Mouse (Mus musculus): Measurements from ENCODE around the gene Nadk2.
A peak's percentile ranks its signal among the peaks of the same experiment; 100 is the strongest.

Gene Nadk2

DNA sequence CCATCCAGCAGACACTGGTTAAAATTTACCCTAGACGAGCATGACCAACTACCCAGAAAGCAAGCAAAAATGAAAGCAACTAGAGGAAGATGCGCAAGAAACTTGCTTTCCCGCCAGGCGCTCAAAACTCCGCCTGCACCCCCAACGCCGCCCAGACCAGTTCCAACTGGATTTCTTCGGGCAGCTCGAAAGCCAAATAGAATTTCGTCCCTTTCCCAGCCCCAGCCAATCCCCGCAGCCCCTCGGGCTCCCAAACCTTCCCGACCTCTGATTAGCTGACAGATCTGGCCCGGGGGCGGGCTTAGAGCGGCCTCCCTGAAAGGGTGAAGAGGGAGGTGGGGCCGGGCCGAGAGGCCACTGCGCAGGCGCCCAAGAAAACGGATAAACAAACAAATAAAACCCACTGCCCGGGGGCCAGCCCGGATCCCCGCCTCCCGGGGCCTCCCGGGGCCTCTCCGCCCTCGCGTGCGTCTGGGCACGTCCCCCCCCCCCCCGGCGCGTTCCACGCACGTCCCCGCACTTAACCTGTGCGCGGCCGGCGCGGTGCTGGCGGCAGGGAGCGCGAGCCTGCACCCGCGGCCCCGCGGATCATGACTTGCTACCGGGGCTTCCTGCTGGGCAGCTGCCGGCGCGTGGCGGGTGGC is at the start of gene Nadk2:
Nadk2 (plus strand) TSS at position 349 of the 644 bp plus-strand sequence.
- DNase-seq (ENCODE audit: low spot score in 2 of 2): peak; percentile 96 to 97

DNA sequence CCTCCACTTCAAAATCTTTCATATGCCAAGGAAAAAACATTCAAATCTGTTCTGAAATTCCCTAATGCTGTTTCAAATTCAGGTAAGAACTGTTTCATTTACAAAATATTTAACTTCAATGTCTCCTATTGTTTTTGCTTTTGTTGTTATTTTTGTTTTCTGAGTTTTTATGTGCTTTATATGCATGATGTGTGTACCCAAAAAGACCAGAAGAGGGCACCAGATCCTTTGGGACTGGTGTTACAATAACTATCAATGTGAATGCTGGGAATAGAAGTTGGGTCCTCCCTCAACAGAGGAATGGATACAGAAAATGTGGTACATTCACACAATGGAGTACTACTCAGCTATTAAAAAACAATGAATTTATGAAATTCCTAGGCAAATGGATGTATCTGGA is 15.4 kb upstream of the Nadk2 start:
- DNase-seq (ENCODE audit: low spot score in 2 of 2): no peak

DNA sequence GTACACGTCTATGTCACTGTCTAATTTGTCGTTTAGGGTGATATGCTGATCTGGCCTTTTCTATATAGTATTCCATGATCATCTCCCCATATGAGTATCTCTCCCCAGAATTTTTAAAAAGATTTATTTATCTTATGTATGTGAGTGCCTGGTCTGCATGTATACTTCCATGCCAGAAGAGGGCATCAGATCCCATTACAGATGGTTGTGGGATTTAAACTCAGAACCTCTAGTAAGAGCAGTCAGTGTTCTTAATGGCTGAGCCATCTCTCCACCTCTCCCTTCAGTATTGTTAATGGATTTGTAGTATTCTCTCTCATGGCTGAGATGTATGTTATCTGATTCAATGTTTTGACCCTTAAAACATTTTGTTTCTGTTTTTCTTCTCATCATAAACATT is 11.2 kb upstream of the Nadk2 start:
- DNase-seq (ENCODE audit: low spot score in 2 of 2): no peak

DNA sequence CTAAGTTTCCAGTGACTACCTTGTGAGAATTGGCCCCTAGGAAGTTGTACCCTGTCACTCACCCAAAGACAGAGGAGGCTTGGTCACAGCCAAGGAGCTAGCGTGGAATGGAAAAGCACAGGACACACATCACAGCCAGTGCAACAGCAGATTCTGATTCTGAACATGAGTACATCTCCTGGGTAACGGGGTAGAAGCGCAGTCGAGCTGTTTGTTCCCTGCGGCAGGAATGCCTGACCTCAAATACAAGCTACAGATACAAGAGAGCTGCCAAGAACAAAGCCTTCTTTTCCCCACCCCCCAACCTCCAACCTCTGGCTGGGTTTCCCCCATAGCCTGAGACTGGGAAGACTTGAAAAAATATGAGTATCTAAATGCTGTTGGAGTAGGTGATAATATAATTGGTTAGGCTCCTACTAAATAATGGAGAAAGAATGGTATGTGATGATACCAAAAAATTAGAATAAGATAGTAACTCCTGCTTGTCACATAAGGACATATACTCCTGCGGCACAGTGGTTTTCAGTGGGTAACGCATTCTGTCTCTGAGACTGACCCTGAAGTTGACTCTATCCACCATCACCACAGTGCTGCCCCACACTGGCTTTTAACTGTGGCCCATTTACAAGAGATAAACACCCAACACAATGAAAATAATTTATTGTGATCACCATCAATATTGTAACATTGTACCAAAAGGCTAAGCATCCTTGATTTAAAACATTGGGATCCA is 9.7 kb upstream of the Nadk2 start:
- peak in 1 of 2 experiments; percentile 49 for DNase-seq (ENCODE audit: low spot score in 2 of 2)

DNA sequence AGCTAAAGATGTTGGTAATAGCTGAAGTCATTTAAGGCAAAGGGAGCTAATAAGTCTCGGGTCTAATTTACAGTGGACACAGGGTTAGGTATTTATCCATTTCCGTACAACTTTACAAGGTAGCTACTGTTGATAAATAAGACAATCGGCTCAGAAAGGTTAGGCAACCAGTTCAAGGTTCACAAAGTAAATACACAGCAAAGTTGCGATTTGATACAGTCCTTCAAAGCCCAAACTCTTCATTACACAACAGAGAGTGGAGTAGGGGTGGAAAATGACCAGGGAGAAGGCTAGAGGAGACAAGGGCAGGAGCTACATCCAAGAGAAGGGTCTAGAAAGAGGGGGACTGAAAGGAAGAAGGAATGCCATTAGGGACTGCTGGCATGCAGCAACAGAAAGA is 2.2 kb upstream of the Nadk2 start:
- DNase-seq (ENCODE audit: low spot score in 2 of 2): no peak

DNA sequence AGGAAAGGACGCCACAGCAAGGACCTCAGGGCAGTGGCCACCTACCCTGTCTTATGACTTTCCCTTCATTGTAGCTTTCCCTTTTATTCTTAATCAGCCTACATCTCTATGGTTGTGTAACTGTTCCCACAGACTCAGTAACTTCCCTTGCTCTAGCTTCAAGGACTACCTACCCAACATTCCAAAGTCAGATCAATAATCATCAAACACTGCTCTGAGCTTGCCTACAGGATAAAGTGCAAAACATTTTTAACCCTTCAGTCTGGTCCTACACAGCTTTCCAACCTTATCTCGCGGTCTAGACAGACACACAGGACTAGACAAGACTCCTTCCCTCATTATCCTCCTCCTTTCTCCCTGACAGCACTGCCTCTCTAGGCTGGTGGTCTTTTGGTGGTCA is 707 bp upstream of the Nadk2 start:
- DNase-seq (ENCODE audit: low spot score in 2 of 2): no peak

DNA sequence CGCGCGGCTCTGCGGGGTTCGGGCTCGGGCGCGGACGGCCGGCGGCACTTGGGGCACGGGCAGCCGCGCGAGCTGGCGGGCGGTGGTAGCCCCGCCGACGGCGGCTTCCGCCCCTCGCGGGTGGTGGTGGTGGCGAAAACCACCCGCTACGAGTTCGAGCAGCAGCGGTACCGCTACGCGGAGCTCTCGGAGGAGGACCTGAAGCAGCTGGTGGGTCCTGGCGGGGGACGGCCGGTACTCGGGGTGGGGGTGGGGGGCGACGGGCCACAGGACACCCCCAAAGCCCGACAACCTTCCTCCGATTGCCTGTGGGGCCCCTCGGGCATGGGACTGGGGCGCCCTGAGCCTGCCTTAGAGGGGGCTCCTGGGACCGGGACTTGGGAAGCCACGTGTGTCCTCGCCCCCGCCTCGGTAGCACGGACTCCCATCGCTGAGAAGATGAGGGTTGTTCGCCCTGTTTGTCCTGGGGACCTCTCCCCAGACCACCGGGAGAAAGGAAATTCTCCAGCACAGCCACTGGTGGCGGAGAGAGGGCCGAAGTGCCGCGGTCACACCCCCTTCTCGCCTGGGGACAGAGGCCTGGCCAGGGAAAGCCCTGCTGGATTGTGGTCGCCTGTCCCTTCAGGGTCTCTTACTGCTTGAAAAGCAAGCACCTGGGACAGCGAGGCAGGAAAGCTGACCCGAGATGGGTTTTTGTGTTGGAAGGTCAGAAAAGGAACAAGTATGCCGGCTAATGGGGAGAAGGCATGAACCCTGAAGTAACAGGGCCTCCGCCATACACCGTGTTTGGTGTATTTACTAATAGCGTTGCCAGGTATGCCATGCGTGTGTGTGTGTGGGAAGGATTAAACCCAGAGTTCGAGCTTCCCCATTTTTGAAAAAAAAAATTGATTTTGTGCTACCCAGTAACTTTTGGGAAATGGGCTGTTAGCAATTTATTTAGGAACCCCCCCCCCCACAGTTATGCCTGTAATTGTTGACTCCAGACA is 790 bp downstream of the Nadk2 start:
- peak in 1 of 2 experiments; percentile 29 for DNase-seq (ENCODE audit: low spot score in 2 of 2)

DNA sequence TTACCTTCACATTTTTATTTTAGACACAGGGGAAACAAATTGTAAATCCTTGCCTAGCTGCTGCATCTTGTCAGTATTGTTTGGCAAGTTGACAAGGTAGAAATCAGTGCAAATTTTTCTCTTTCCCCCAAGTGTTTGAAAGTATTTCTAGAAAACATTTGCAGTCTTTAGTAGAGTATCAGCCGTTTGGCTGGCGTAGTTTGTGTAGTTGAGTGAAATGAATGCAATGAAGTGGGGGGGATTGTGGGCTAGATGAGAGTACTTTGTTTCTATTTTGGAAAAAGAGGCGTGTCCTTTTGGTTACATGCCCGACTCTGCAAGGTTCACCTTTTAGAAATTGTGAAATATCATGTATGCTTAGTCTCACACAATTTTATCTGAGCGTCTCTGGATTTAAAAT is 1.6 kb downstream of the Nadk2 start:
- no peak for DNase-seq (ENCODE audit: low spot score in 2 of 2)

DNA sequence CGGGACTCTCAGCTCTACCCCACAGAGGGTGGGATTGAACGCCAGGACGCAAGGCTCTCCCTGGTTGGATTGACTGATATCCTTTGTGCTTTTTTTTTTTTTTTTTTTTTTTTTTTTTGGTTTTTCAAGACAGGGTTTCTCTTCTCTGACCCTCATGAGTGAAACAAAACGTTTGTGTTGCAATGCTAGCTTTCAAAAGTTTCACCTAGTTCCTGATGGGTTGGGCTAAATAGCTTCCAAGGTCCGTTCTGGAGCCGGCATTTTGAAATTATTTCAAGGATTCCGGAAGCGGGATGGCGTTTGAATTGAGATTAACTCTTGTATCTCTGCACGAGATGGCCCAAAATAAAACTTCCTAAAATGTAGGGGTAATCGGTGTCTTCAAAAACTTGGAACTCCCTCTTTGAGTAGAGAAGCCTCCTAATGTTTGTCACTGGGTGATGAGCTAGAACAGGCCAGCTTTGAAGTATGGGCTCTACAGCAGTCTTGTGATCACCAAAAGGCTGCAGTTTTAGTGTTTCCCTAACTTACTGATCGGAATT is 2.1 kb downstream of the Nadk2 start:
- no peak for DNase-seq (ENCODE audit: low spot score in 2 of 2)

DNA sequence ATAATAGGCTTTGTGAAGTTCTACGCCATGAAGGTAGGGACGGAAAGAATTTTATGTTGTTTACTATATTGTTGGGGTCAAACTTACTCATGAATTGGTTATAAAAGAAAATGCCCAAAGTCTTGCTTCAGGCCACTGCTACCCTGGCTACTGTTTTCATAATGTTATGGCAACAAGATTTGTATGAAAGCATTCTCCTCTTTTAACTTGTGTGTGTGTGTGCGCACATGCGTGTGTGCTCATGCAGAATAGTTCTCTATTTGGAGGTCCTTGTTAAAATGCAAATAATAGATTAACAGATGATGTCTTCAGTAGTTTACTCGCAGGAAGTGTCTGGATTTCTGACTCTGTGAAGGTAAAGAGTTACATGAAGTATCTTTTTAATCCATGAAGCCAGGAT is 2.6 kb downstream of the Nadk2 start:
- no peak for DNase-seq (ENCODE audit: low spot score in 2 of 2)

DNA sequence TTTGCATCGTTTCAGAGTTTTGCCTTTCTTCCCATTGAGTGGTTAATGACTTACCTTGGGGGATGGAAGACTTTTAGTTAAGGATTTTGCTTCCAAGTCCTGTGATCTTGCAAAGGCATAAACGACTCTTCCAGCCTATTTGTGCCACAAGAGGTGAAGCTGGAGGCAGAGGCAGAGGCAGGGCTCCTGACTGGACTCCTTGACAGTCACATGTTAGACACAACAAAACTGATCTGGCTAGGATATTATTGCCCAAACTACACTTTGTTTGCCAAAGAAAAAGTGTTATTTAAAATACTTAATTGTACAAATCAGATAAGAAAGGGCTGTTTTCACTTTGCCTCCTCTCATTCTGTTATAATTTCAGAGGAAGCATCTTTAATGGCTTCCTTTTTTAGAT is 3.1 kb downstream of the Nadk2 start:
- no peak for DNase-seq (ENCODE audit: low spot score in 2 of 2)

DNA sequence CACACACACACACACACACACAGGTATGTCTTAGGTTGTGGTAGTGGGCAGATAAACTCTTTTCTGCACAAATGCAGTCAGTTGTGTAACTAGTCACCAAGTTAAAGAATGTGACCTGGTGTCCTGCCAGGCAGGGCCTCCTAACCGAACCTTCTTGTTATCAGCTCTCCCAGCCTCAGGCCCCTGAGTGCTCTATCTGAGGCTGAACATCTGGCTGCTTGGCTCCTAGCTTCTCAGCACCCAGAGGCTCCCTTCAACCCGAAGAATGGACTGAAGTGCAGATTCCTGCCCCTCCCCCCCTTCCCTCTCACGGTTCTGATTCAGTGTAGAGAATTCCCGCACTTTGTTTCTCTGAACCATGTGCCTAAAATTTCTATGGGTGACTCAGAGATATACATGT is 3.6 kb downstream of the Nadk2 start:
- DNase-seq (ENCODE audit: low spot score in 2 of 2): no peak

DNA sequence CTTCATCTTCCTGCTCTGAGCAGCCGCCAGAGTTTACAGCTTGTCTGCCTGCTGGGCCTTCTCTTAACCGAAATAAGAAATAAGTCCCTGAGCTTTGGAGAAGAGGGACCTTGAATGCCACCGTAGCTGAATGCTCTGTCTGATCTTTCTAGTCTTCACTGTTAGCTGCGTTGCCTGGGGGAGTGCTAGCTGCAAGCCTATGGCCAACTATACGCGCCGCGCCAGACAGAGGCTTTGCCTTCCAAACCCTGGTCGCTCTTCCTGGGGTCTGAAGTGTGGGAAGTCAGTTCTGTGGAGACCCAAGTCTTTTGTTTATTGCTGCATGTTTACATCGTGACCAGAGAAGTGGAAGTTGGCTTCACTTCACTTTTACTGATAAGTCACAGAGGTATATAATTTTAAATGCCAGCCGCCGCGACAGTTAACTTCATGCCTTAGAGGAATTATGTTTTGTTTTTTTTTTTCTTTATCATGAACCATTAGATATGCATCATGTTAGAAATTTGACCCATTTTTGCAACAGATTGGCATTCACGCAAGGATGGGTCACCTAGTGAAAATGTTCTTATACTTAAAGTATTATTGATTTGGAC is 4.6 kb downstream of the Nadk2 start:
- DNase-seq (ENCODE audit: low spot score in 2 of 2): no peak

DNA sequence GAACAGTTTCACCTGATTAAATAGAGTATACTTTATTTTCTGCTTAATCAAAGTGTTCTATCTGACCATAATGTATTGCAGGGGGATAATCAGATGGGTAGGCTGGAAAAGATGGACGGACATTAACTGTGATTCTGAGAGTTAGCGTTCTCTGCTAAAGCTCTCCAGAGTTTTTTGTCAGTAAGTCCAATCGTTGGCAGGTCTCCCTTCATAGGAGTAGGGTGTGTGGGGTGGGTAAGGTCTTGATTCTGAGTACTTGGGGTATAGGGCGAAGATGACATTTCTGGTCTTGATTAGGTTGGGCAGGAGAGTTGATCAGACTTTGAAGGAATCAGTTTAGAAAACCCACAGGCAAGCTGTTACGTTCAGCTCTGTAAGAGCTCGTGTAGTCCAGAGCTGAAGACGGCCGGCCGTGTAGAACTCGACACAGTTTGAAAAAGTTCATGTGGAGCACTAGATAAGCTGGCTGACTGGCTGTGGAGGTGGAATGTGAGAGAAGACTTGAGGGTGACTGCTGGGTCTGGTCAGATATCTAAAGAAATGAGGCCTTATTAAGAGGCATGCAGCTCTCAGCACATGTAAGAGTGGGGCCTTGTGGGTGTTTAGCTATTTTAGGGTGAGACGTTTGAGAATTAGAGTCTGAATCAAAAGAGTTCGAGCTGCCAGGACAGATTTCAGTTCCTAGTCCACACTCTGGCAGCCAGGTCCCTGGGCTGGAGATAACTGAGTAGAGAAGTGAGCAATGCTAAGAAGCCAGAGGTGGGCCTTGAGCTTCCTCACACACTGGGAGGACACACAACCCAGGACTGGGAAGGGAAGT is 7.6 kb downstream of the Nadk2 start:
- no peak for DNase-seq (ENCODE audit: low spot score in 2 of 2)

DNA sequence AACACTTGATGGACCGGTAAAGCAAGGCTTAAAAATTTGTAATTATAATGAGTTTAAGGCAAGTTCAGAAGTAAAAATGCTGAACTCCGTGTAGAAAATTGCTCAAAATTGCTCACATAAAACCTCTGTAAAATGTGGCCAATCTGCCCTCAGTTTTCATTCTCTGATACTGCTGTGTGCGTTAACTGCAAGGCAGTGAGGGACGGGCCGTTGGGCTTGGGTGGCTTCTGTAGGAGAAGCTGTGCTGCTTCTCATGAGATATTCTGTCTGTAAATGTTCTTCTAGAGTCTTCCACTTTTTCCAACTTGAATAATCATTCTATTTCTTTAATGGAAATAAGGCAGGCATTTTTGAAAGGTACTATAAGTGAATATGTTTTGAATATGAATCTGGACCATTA is 8.6 kb downstream of the Nadk2 start:
- DNase-seq (ENCODE audit: low spot score in 2 of 2): no peak

DNA sequence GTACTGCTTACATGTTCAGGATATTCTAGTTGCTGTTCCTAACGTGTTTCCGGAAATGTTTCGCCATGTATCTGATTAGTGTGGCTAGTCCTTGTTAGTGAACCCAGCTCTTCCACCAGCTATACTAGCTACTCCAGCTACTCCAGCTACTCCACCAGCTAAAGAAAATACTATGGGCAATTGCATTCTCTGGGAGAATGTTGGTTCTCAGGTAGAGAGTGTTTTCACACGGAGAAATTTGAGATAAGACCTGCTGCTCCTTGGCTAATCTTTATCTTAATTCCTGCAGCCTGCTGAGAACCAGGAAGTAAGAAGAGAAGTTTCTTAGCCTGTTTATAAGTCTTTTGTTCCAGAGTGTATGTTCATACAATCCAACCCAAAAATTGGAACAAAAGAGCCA is 9.1 kb downstream of the Nadk2 start:
- DNase-seq (ENCODE audit: low spot score in 2 of 2): no peak

DNA sequence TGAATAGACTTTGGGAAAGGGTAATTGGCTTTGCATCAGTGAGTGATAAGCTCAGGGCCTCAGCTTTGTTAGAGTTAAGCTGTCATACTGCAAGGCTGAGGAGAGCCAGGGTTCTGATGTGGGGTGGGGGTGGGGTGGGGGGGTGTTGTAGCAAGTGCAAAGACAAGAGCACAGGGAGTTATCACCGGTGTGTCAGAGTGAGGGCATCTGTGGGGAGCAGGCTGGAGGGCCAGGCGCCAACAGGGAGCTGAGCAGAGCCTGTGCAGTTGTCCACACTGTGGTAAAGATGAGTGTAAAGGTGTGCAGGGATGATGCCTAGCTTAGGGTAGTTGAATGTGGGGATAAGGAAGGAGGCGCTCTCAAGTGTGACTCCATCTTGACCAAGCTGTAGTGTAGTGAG is 10.2 kb downstream of the Nadk2 start:
- no peak for DNase-seq (ENCODE audit: low spot score in 2 of 2)

DNA sequence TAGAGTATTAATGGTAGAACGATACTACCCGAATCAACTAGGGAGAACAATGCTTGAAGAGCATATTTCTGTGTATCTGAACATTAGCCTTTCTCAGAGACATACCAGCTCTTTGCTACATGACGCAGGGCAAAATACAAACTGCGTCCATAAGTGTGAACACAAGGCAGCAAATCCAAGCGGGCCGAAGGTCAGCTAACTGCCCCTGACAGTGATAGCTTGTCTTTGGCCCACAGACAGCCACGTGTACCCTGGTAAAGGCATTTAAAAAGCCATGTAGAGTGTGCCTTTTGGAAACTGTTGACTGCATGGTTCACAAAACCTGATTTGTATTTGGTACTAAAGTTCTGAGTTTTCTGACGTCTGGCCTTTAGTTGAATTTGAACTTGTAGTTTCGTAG is 11.7 kb downstream of the Nadk2 start:
- no peak for DNase-seq (ENCODE audit: low spot score in 2 of 2)

DNA sequence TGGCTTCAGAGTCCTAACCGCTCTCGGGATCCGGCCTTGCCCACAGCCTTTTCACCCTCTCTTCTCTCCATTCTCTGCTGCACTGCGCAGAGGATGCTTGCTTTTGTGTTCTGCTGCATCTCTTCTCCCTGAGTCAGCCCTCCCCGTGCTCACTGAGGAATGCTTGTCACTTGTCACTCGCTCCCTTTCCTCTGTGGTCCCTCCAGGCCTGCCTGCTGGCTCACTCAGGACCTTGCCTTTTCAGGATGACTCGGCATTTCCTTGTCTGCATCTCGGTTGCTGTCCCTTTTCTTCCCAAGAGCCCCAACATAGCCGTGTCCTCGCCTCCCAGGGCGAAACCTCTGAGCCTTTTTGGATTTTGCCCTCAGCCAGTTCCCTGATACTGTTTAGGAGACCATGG is 15.8 kb downstream of the Nadk2 start:
- DNase-seq (ENCODE audit: low spot score in 2 of 2): no peak

DNA sequence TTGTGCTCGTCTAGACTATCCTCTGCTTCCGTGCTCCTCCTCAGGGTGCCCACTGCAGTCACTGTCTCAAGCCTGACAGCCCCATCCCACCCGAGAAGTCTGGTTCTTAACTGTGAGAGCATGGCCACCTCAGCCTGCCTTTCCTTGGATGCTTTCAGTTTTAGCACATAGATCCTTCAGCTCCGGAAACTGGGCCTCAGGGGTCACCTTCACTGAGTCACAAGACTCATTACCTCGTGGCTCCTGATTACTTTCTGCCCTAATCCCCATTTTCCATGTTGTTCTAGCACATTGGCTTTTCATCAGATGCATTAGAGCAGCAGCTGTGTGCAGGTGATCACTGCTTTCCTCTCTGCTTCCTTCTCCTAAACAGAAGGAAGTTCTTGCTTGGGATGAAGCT is 16.4 kb downstream of the Nadk2 start:
- no peak for DNase-seq (ENCODE audit: low spot score in 2 of 2)
